26 mouse cellular contexts compared by ENCODE assay signal in the genomic region with DNA sequence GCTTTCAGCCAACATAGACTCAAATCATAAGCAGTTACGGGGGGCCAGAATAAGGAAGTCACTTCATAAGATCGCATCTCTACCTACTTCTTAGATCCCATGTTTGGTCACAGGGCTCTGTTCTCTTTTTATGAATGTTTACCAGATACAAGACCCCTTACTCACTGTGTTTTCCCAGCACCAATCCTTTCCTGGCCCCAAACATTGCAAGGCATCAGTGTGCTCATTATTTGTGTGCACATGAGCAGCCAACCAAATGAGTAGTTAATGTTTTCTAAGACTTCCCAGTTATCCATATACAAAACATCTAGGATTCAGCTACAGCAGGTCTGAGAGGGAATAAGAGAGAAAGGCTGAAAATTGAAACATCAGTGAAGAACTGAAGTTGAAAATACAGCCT. TPM values are rescaled to one million over a fixed set of nuclear protein-coding genes. Genes with fewer than 3 reads are reported as not detected.
DNase-seq lines count a peak whose midpoint lies in the region; ATAC-seq and TF ChIP-seq lines count a peak whose summit lies in the region.
"Had no signal": no experiment of that assay in that cellular context is flagged by ENCODE, and none has a peak within 500 bp of the region (broad histone marks: within the 10 kb centered on the region; RNA-seq: fewer than 3 reads in every experiment).

No protein-coding gene starts in this region.

- H3K9ac ChIP-seq in kidney, embryonic 14.5 days (ENCODE audit: low read depth, low read length): no peak overlapping the region
- H3K9ac ChIP-seq in kidney, postnatal 0 days (ENCODE audit: low read depth, low read length): no peak overlapping the region
- H3K9ac ChIP-seq: embryonic facial prominence, embryonic 12.5 days; embryonic facial prominence, embryonic 15.5 days; forebrain, postnatal 0 days; heart, embryonic 12.5 days; heart, embryonic 15.5 days; hindbrain, embryonic 14.5 days had no signal

- H3K4me3 ChIP-seq in kidney, embryonic 14.5 days (ENCODE audit: low read length): no peak overlapping the region
- no peak overlapping the region for H3K4me3 ChIP-seq in kidney, postnatal 0 days (replicated peaks; ENCODE audit: low read depth, low read length)
- H3K4me3 ChIP-seq: embryonic facial prominence, embryonic 12.5 days; embryonic facial prominence, embryonic 15.5 days; heart, embryonic 12.5 days; heart, embryonic 15.5 days had no signal

- H3K4me2 ChIP-seq in kidney, embryonic 14.5 days (replicated peaks; ENCODE audit: low read depth, low read length): no peak overlapping the region
- no peak overlapping the region for H3K4me2 ChIP-seq in kidney, postnatal 0 days (ENCODE audit: low read length)
- H3K4me2 ChIP-seq: embryonic facial prominence, embryonic 12.5 days; embryonic facial prominence, embryonic 15.5 days; heart, embryonic 12.5 days; heart, embryonic 15.5 days; hindbrain, embryonic 14.5 days had no signal

- 79% methylated on average over 2 of the region's 2 CpGs for WGBS in kidney, embryonic 14.5 days
- 78% methylated on average over 2 of the region's 2 CpGs for WGBS in kidney, postnatal 0 days

- TF ChIP-seq CTCF in kidney, postnatal 0 days (IDR thresholded peaks at IDR 0.05; ENCODE audit: low read depth): no peak

- H3K9me3 ChIP-seq in kidney, embryonic 14.5 days (ENCODE audit: control insufficient read depth, low read length): no peaks in the 10 kb centered on the region
- no peaks in the 10 kb centered on the region for H3K9me3 ChIP-seq in kidney, postnatal 0 days (replicated peaks; ENCODE audit: low read length)
- H3K9me3 ChIP-seq: embryonic facial prominence, embryonic 12.5 days; embryonic facial prominence, embryonic 15.5 days; heart, embryonic 12.5 days; heart, embryonic 15.5 days had no signal

- H3K27me3 ChIP-seq in kidney, embryonic 14.5 days (ENCODE audit: control insufficient read depth, insufficient read depth, low read length): no peaks in the 10 kb centered on the region
- H3K27me3 ChIP-seq in kidney, postnatal 0 days (ENCODE audit: insufficient read depth, low read length): no peaks in the 10 kb centered on the region
- H3K27me3 ChIP-seq: embryonic facial prominence, embryonic 12.5 days; embryonic facial prominence, embryonic 15.5 days; heart, embryonic 12.5 days; heart, embryonic 15.5 days had no signal

- peak overlapping the region; percentile 57; the same call in 1 of the 2 replicates for H3K27ac ChIP-seq in kidney, embryonic 14.5 days (ENCODE audit: low read depth, low read length)
- H3K27ac ChIP-seq in kidney, postnatal 0 days: peak overlapping the region; percentile 55; the same call in 1 of the 2 replicates
- H3K27ac ChIP-seq: embryonic facial prominence, embryonic 12.5 days; embryonic facial prominence, embryonic 15.5 days; heart, embryonic 15.5 days; hindbrain, embryonic 14.5 days; hindbrain, postnatal 0 days had no signal

- DNase-seq in heart, adult 11 months: peak; percentile 9
- no peak for DNase-seq in heart, postnatal 4 days
- DNase-seq in kidney, postnatal 10 days: no peak
- DNase-seq in kidney, postnatal 0 days (ENCODE audit: low spot score): no peak
- DNase-seq in kidney, postnatal 4 days: no peak
- no peak for DNase-seq in testis, postnatal 14 days (ENCODE audit: low spot score)
- DNase-seq: adrenal gland, adult 2 months; adrenal gland, postnatal 14 days; cerebellum, adult 11 months; cerebellum, adult 2 months; cerebellum, adult 9-11 months; cerebellum, postnatal 25 days; forebrain, postnatal 0 days; gastrocnemius, postnatal 10 days; gastrocnemius, postnatal 36 days; heart, adult 18-20 months; heart, postnatal 10 days; heart, postnatal 36 days had no signal

- no peak; the same call in 1 of the 2 replicates for ATAC-seq in kidney, embryonic 14.5 days (ENCODE audit: low FRiP score, low TSS enrichment)
- no peak for ATAC-seq in kidney, postnatal 0 days (replicated peaks; ENCODE audit: low FRiP score, low read depth)
- ATAC-seq: forebrain, embryonic 14.5 days; forebrain, postnatal 0 days; hindbrain, postnatal 0 days had no signal

- H3K36me3 ChIP-seq in kidney, embryonic 14.5 days (ENCODE audit: control insufficient read depth, insufficient read depth, low read length): no peaks in the 10 kb centered on the region; the same call in 1 of the 2 replicates
- H3K36me3 ChIP-seq in kidney, postnatal 0 days (ENCODE audit: insufficient read depth, low read length): no peaks in the 10 kb centered on the region
- H3K36me3 ChIP-seq: embryonic facial prominence, embryonic 12.5 days; embryonic facial prominence, embryonic 15.5 days; heart, embryonic 15.5 days had no signal

- peaks cover 12% of the 10 kb centered on the region; the same call in 1 of the 2 replicates for H3K4me1 ChIP-seq in kidney, embryonic 14.5 days (ENCODE audit: control insufficient read depth, insufficient read depth, low read length)
- no peaks in the 10 kb centered on the region for H3K4me1 ChIP-seq in kidney, postnatal 0 days (replicated peaks; ENCODE audit: insufficient read depth, low read length)
- H3K4me1 ChIP-seq: embryonic facial prominence, embryonic 12.5 days; embryonic facial prominence, embryonic 15.5 days; heart, embryonic 12.5 days; heart, embryonic 15.5 days had no signal

RNA-seq across cellular contexts. Expression of a gene that starts 44.3 kb away (rescaled TPM):
- 1 to 10 TPM in 1 of 2 experiments, under 1 TPM in 1; 0.71 to 2.4 TPM for total RNA-seq in heart, postnatal 4 days (2021)
- 5.5 and 8.3 TPM in 2 replicates for polyA plus RNA-seq in kidney, embryonic 14.5 days (2014; fragmentation: Nextera tagmentation; extraction: Ambion mirVana)
- 6.3 and 7.6 TPM in 2 replicates for polyA plus RNA-seq in kidney, postnatal 0 days (2015; fragmentation: Nextera tagmentation; extraction: Ambion mirVana)
